Mouse (Mus musculus) liver, adult (tissue): ENCODE measurements around the gene Adk.

Source experiments
- GATA4 ChIP-seq: IDR thresholded peaks from 2 replicates; pipeline ENCODE4 v1.6.1; 2014; ENCODE audit warnings: mild to moderate bottlenecking, low read length; ENCODE audit not compliant: insufficient replicate concordance

The Adk gene

DNA sequence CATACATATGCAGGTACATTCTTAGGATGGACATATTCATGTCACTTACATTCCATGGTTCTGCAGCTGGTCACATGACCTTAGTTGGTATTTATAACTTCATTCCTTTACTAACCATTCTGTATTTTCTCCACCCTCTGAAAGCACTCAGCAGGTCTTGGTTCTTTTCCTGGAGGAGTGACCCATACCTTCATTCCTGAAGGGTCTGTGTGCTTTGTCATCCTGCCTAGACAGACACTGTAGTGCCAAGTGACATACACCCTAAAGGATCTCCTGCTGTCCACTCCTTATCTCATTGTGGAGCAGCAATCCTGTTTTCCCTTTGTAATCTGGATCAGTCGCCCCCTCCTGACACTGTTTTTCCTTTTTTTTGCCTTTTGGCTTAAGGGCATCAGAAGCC lies 30.4 kb downstream of the Adk start:
- TF ChIP-seq GATA4, result no peak

GRCm38 (mm10) chr14:21085666-21086065 lies 33.3 kb downstream of the Adk start:
- TF ChIP-seq GATA4, result no peak

GRCm38 (mm10) chr14:21086106-21086505 lies 33.7 kb downstream of the Adk start:
- no peak for TF ChIP-seq GATA4

- no peak for TF ChIP-seq GATA4
Measured at GRCm38 (mm10) chr14:21086827-21087351, 34.5 kb downstream of the Adk start.

DNA sequence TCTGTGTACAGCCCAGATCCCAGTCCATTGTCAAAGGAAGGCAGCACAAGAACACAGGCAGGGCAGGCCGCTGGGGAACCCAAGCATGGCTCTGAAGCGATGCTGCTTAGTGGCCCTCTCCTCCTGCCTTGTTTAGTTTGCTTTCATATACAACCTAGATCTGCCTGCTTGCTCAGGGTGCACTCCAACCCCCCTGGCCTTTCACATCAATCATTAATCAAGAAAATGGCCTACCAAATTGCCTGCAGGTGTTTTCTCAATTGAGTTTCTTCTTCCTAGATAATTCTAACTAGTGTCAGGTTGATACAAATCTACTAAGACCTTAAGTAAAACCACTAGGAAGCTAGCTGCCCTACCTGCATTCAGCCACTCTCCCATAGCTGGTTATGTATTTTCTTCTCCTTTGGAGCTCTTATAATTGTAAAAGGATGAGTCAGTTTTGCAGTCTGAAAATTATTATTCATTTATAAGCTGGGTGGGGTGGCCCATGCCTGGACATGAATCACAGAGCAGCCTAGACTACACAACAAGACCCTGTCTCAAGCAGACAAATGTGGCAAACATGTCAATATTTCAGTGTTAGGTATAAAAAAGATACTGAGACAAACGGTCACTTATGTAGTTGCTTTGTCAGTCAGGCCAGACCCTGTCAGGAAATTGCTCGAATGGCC lies 35.2 kb downstream of the Adk start:
- TF ChIP-seq GATA4, result no peak

DNA sequence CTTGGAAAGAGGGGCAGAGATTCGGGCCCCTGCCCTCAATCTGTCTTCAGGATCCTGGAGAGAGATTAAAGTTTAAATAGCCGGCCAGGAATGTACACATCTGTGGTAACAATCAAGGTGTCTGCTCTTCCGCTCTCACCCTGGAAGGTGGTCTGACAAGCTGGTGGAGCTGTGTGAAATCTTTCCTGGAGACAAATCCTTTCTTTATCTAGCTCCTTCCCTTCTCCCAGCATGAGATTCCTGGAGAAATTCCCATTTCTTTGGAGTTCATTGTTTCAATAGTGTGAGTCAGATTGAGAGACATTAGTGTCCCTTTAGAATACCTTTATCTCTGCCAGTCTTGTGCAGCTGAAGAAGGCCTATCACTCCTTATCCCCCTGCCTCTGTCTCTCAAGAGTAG lies 36.4 kb downstream of the Adk start:
- no peak for TF ChIP-seq GATA4

GRCm38 (mm10) chr14:21090400-21090799 lies 38.0 kb downstream of the Adk start:
- no peak for TF ChIP-seq GATA4

DNA sequence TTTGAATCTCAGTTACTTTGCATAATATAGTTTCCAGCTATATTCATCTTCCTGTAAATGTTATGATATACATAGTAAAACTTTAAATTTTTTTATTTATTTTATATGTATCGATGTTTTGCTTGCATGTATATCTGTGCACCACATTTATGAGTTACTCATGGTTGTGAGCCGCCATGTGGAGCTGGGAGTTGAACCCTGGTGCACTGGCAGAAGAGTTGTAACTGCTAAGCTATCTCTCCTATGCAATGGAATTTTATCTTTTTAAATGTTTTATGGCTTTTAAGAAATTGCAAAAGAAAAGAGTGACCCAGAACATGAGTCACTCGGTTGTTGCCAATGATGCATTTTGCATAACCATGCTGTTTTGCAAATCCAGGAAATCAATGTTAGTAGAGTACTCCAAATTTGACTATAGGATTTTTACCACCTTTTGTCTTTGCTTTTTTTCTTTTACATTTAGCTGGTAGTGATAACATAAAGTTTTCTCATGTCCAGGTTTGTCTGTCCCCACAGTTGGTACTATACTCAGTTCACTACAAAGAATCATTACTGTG lies 38.6 kb downstream of the Adk start:
- no peak for TF ChIP-seq GATA4

DNA sequence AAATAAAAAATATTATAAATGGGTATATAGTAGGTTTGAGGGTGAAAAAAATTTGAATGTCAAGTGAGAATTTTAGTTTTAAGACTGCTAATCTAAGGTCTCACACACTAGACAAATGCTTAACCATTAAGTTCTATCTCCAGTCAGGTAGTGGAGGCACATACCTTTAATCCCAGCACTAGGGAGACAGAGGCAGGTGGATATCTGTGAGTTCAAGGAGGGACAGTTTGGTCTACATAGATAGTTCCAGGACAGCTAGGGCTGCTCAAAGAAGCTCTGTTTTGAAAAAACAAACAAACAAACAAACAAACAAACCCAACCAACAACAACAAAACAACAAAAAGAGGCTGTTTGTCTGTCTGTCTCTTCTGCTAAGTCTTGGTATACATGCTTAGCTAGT lies 43.9 kb downstream of the Adk start:
- TF ChIP-seq GATA4, result no peak

DNA sequence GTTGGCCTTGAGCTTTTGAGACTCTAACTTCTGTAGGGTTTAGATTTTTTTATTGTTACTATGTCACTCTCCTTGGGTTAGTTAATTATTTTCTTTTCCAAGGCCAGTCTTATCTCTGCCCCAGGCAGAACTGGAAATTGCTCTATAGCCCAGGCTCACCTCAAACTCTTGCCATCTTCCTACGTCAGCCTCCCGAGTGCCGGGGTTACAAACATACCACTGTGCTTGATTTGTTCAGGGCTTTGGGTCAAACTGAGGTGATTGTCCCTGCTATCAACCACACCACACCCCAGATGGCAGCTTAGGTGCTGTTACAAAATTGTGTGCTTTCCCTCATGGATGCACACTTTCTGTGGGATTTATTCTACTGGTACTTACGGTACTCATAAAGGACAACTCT lies 44.3 kb downstream of the Adk start:
- peak; percentile 84 for TF ChIP-seq GATA4

DNA sequence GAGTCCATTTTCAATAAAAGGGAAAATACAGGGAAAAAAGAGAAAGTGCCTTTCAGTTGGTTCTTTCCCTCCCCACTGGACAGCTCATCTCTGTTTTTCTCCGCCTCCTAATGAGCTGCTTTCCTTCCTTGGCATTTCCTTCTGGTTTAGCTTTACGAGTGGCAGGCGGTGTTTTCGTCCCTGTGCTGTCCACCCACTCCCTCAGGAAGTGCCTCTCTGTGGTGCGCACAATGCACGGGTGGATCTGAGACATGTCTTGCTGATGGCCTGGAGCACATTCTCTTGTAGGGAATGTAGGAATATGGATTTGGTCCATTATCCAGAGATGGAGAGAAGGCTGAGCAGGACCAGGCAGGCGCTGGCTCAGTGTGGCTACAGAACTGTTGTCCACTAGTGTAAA lies 47.0 kb downstream of the Adk start:
- TF ChIP-seq GATA4, result no peak

DNA sequence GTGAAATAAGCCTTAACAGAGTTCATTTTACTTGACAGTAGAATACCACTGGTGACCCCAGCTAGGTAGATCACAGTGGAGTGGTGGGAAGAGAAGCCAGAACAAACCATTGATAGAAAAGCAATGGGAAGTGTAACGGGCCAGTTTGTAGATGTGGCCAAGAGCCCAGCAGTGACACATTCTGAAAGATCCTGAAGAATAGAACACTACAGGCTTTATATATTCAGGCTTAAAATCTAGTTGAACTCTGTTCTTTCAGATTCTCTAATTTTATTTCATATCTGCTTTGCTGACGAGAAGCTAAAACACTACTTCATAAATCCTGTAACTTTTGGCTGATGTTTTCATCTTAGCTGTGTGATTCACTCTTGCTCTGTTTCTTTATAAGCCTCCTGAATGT lies 48.5 kb downstream of the Adk start:
- no peak for TF ChIP-seq GATA4

GRCm38 (mm10) chr14:21101562-21101961 lies 49.2 kb downstream of the Adk start:
- TF ChIP-seq GATA4, result no peak

DNA sequence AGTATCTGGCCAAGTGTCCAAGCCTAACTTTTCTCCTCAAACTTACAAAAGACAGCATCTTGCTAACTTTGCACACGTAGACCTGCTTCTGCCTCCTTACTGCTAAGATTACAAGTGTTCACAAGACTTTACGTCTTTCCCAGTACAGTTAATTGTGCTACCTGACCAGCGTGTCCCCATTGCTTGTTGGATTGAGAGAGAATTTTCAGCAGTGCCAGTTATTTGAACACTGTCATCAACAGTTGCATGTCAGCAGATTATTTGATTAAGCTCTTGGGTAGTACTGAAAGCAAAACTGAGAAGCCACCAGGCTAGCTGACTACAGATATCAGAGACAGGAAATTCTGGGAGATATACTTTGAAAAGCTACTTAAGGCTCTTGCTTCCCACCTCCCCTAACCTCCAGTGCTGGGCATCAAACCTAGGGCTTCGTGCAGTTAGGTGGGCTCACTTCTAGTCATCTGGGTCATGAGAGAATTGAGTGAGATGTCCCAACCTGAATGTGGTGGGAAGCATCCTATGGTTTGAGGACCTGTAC lies 50.4 kb downstream of the Adk start:
- TF ChIP-seq GATA4, result 0 out of 2 replicates have a peak, but pooled peaks have one; percentile 53

DNA sequence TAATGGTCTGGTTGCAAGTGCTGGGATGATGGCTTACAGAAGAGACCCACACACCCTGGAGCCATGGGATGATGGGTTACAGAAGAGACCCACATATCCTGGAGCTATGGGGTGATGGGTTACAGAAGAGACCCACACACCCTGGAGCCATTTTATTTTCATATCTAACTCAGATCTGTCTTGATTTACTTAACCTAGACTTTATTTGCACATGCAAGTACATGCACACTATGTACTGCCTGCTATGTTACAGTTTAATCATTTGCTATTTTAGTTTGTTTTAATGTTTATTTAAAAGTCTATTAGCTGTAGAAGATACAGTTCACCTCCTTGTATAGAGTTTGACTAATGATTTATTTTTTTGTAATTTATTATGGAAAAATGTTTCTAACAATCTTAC lies 52.7 kb downstream of the Adk start:
- peak; percentile 83 for TF ChIP-seq GATA4

- TF ChIP-seq GATA4, result peak; percentile 100
Measured at GRCm38 (mm10) chr14:21106582-21106981, 54.2 kb downstream of the Adk start.
